Mouse (Mus musculus): ENCODE results near the gene Inka2.

Inka2 gene

GRCm38 (mm10) chr3:105721681-105722201, 17.3 kb downstream of the Inka2 start:
- ATAC-seq (ENCODE audit: low TSS enrichment) = no peak

GRCm38 (mm10) chr3:105722510-105722909, 18.1 kb downstream of the Inka2 start:
- ATAC-seq (ENCODE audit: low TSS enrichment) = no peak

- ATAC-seq (ENCODE audit: low TSS enrichment) = no peak; the same call in 1 of the 2 replicates
Measured at GRCm38 (mm10) chr3:105726037-105726436, 21.6 kb downstream of the Inka2 start.

- no peak for ATAC-seq (ENCODE audit: low TSS enrichment)
Measured at GRCm38 (mm10) chr3:105732360-105732759, 28.0 kb downstream of the Inka2 start.

- ATAC-seq (ENCODE audit: low TSS enrichment) = no peak
Measured at GRCm38 (mm10) chr3:105733538-105733937, 29.1 kb downstream of the Inka2 start.

GRCm38 (mm10) chr3:105735285-105735684, 30.9 kb downstream of the Inka2 start:
- ATAC-seq (ENCODE audit: low TSS enrichment) = no peak

GRCm38 (mm10) chr3:105736148-105736547, 31.7 kb downstream of the Inka2 start:
- ATAC-seq (ENCODE audit: low TSS enrichment) = no peak

- no peak for ATAC-seq (ENCODE audit: low TSS enrichment)
Measured at GRCm38 (mm10) chr3:105737070-105737469, 32.7 kb downstream of the Inka2 start.

- ATAC-seq (ENCODE audit: low TSS enrichment) = no peak
Measured at GRCm38 (mm10) chr3:105737666-105738065, 33.3 kb downstream of the Inka2 start.

GRCm38 (mm10) chr3:105746542-105746941, 42.1 kb downstream of the Inka2 start:
- no peak for ATAC-seq (ENCODE audit: low TSS enrichment)

GRCm38 (mm10) chr3:105750810-105751209, 46.4 kb downstream of the Inka2 start:
- ATAC-seq (ENCODE audit: low TSS enrichment) = no peak

GRCm38 (mm10) chr3:105754184-105754583, 49.8 kb downstream of the Inka2 start:
- ATAC-seq (ENCODE audit: low TSS enrichment) = no peak

GRCm38 (mm10) chr3:105755123-105755522, 50.7 kb downstream of the Inka2 start:
- ATAC-seq (ENCODE audit: low TSS enrichment) = no peak

GRCm38 (mm10) chr3:105756505-105756904, 52.1 kb downstream of the Inka2 start:
- no peak for ATAC-seq (ENCODE audit: low TSS enrichment)

- no peak for ATAC-seq (ENCODE audit: low TSS enrichment)
Measured at GRCm38 (mm10) chr3:105757323-105758083, 53.1 kb downstream of the Inka2 start.

GRCm38 (mm10) chr3:105758098-105758497, 53.7 kb downstream of the Inka2 start:
- no peak for ATAC-seq (ENCODE audit: low TSS enrichment)

- ATAC-seq (ENCODE audit: low TSS enrichment) = no peak
Measured at GRCm38 (mm10) chr3:105758658-105759057, 54.3 kb downstream of the Inka2 start.

- no peak for ATAC-seq (ENCODE audit: low TSS enrichment)
Measured at GRCm38 (mm10) chr3:105760063-105760462, 55.7 kb downstream of the Inka2 start.

GRCm38 (mm10) chr3:105763132-105763851, 58.9 kb downstream of the Inka2 start:
- ATAC-seq (ENCODE audit: low TSS enrichment) = peak; percentile 44; the same call in 1 of the 2 replicates

- ATAC-seq (ENCODE audit: low TSS enrichment) = no peak
Measured at GRCm38 (mm10) chr3:105768529-105768928, 64.1 kb downstream of the Inka2 start.

- no peak for ATAC-seq (ENCODE audit: low TSS enrichment)
Measured at GRCm38 (mm10) chr3:105769380-105769779, 65.0 kb downstream of the Inka2 start.

All from frontal cortex, adult (tissue).